Mouse (Mus musculus) monocyte, adult 2 months (primary cell): ENCODE results near the gene Adh4.
"Not testable (repeated sequence)": the region's sequence is repeated elsewhere in the genome, so short reads cannot be mapped to it uniquely, and the experiment has no call there.

Source experiments
- DNase-seq, 2 experiments: peaks; one replicate each; pipeline ENCODE4 v3.0.0; 2022; ENCODE audit warnings: low spot score in 2 of 2, low read depth in 1 of 2

Gene Adh4

GRCm38 (mm10) chr3:138442612-138443464, 27.6 kb downstream of the Adh4 start, which contains the start of gene Adh5:
Gene Adh5, plus strand, starts transcription at chr3:138443093.
- DNase-seq = peak; percentile 70 to 86

GRCm38 (mm10) chr3:138443465-138443771, 28.2 kb downstream of the Adh4 start:
- DNase-seq = no peak

GRCm38 (mm10) chr3:138448077-138448860, 33.0 kb downstream of the Adh4 start:
- no peak for DNase-seq

- no peak for DNase-seq
Measured at GRCm38 (mm10) chr3:138452169-138452568, 36.9 kb downstream of the Adh4 start.

GRCm38 (mm10) chr3:138454234-138454633, 39.0 kb downstream of the Adh4 start:
- no peak for DNase-seq

- no peak for DNase-seq
Measured at GRCm38 (mm10) chr3:138454711-138455435, 39.6 kb downstream of the Adh4 start.

GRCm38 (mm10) chr3:138458441-138458840, 43.2 kb downstream of the Adh4 start:
- no peak for DNase-seq

- no peak for DNase-seq
Measured at GRCm38 (mm10) chr3:138460260-138460659, 45.0 kb downstream of the Adh4 start.

- no peak for DNase-seq
Measured at GRCm38 (mm10) chr3:138461832-138462231, 46.6 kb downstream of the Adh4 start.

- DNase-seq = no peak
Measured at GRCm38 (mm10) chr3:138463137-138463536, 47.9 kb downstream of the Adh4 start.

- no peak for DNase-seq
Measured at GRCm38 (mm10) chr3:138463807-138464206, 48.5 kb downstream of the Adh4 start.

- DNase-seq = no peak
Measured at GRCm38 (mm10) chr3:138464573-138465147, 49.4 kb downstream of the Adh4 start.

- not testable (repeated sequence) for DNase-seq
Measured at GRCm38 (mm10) chr3:138466656-138467055, 51.4 kb downstream of the Adh4 start.

- no peak for DNase-seq
Measured at GRCm38 (mm10) chr3:138471066-138471465, 55.8 kb downstream of the Adh4 start.

- no peak for DNase-seq
Measured at GRCm38 (mm10) chr3:138479489-138479888, 64.2 kb downstream of the Adh4 start.
